Mouse (Mus musculus): ENCODE measurements around the gene Lmtk2.

The Lmtk2 gene

GRCm38 (mm10) chr5:144146898-144147297 is 46.7 kb downstream of the Lmtk2 start:
- Histone ChIP-seq H3K4me1 (replicated peaks; ENCODE audit: low read depth, low read length) (0 out of 2 replicates have a peak, but pooled peaks cover 8% of the 10 kb centered on the region), H3K36me3 (ENCODE audit: insufficient read depth, low read length) (peaks cover 91% of the 10 kb centered on the region), H3K27me3 (ENCODE audit: insufficient read depth, low read length) (no peaks in the 10 kb centered on the region), H3K4me3 (replicated peaks; ENCODE audit: low read length) (no peak overlapping the region), H3K9me3 (ENCODE audit: low read length) (no peaks in the 10 kb centered on the region)
- TF ChIP-seq NANOG (IDR thresholded peaks at IDR 0.05; ENCODE audit: borderline replicate concordance, low read length), result no peak
- TF ChIP-seq CTCF (conservative IDR thresholded peaks at IDR 0.05; ENCODE audit: low read length), result no peak
- no peak for TF ChIP-seq POU5F1 (IDR thresholded peaks at IDR 0.05; ENCODE audit: borderline replicate concordance, low read length)

DNA sequence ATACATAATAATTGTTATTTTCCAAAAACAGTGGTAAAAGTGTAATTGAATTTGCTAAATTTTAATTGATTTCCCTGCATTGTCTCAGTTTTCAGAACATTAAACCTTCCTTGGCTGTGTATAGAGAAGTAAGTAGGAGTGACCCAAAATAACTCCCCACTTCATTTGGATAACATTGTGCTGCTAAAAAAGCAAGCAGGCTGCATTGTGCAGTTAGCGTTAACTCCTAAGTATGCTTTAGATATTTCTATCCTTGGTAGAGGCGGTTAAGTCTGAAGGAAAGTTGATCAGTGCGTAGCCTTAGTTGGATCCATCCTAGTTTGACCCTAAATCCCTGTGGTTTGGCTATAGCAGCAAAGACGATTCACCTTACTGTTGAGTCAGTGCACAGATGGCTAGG is 49.3 kb downstream of the Lmtk2 start:
- no peak for TF ChIP-seq POU5F1 (IDR thresholded peaks at IDR 0.05; ENCODE audit: borderline replicate concordance, low read length)
- TF ChIP-seq CTCF (conservative IDR thresholded peaks at IDR 0.05; ENCODE audit: low read length), result no peak
- no peak for TF ChIP-seq NANOG (IDR thresholded peaks at IDR 0.05; ENCODE audit: borderline replicate concordance, low read length)
- H3K9me3 ChIP-seq (ENCODE audit: low read length), result no peaks in the 10 kb centered on the region
- H3K27me3 ChIP-seq (ENCODE audit: insufficient read depth, low read length), result no peaks in the 10 kb centered on the region
- H3K4me3 ChIP-seq (replicated peaks; ENCODE audit: low read length), result no peak overlapping the region
- peaks cover 89% of the 10 kb centered on the region for H3K36me3 ChIP-seq (ENCODE audit: insufficient read depth, low read length)
- 0 out of 2 replicates have a peak, but pooled peaks cover 8% of the 10 kb centered on the region for H3K4me1 ChIP-seq (replicated peaks; ENCODE audit: low read depth, low read length)

DNA sequence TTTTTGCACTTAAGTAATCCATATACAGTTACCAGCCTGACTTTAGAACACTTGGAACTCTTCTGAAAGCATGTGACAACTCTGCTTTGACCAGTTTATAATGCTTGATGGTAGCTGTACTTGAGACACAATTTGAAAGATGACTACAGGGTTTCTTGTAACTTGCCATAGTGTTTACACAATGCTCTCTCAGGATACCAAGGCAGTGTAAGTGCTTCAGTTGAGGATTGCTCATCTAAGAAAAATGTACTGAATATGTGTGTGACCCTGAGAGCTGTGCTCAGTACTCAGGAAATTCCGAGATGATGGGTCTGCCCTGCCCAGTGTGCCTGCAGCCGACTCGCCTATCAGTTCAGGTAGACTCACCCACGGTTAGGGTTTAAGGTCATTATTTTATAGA is 51.0 kb downstream of the Lmtk2 start:
- H3K4me3 ChIP-seq (replicated peaks; ENCODE audit: low read length), result no peak overlapping the region
- H3K27me3 ChIP-seq (ENCODE audit: insufficient read depth, low read length), result no peaks in the 10 kb centered on the region
- H3K4me1 ChIP-seq (replicated peaks; ENCODE audit: low read depth, low read length), result 0 out of 2 replicates have a peak, but pooled peaks cover 8% of the 10 kb centered on the region
- TF ChIP-seq NANOG (IDR thresholded peaks at IDR 0.05; ENCODE audit: borderline replicate concordance, low read length), result no peak
- TF ChIP-seq POU5F1 (IDR thresholded peaks at IDR 0.05; ENCODE audit: borderline replicate concordance, low read length), result no peak
- TF ChIP-seq CTCF (conservative IDR thresholded peaks at IDR 0.05; ENCODE audit: low read length), result no peak
- H3K9me3 ChIP-seq (ENCODE audit: low read length), result no peaks in the 10 kb centered on the region
- H3K36me3 ChIP-seq (ENCODE audit: insufficient read depth, low read length), result peaks cover 88% of the 10 kb centered on the region

- peaks cover 30% of the 10 kb centered on the region for H3K4me1 ChIP-seq (replicated peaks; ENCODE audit: low read depth, low read length)
- H3K9me3 ChIP-seq (ENCODE audit: low read length), result no peaks in the 10 kb centered on the region
- H3K4me3 ChIP-seq (replicated peaks; ENCODE audit: low read length), result no peak overlapping the region
- TF ChIP-seq CTCF (conservative IDR thresholded peaks at IDR 0.05; ENCODE audit: low read length) (peak; percentile 66), NANOG (IDR thresholded peaks at IDR 0.05; ENCODE audit: borderline replicate concordance, low read length) (no peak)
- no peaks in the 10 kb centered on the region for H3K27me3 ChIP-seq (ENCODE audit: insufficient read depth, low read length)
- H3K36me3 ChIP-seq (ENCODE audit: insufficient read depth, low read length), result peaks cover 88% of the 10 kb centered on the region
Measured at GRCm38 (mm10) chr5:144154528-144154927, 54.3 kb downstream of the Lmtk2 start.

GRCm38 (mm10) chr5:144158604-144159003 is 58.4 kb downstream of the Lmtk2 start:
- Histone ChIP-seq H3K9me3 (ENCODE audit: low read length) (no peaks in the 10 kb centered on the region), H3K4me1 (replicated peaks; ENCODE audit: low read depth, low read length) (peaks cover 47% of the 10 kb centered on the region), H3K36me3 (ENCODE audit: insufficient read depth, low read length) (peaks cover 82% of the 10 kb centered on the region), H3K4me3 (replicated peaks; ENCODE audit: low read length) (no peak overlapping the region), H3K27me3 (ENCODE audit: insufficient read depth, low read length) (no peaks in the 10 kb centered on the region)
- no peak for TF ChIP-seq NANOG (IDR thresholded peaks at IDR 0.05; ENCODE audit: borderline replicate concordance, low read length)
- no peak for TF ChIP-seq CTCF (conservative IDR thresholded peaks at IDR 0.05; ENCODE audit: low read length)
- no peak for TF ChIP-seq POU5F1 (IDR thresholded peaks at IDR 0.05; ENCODE audit: borderline replicate concordance, low read length)

DNA sequence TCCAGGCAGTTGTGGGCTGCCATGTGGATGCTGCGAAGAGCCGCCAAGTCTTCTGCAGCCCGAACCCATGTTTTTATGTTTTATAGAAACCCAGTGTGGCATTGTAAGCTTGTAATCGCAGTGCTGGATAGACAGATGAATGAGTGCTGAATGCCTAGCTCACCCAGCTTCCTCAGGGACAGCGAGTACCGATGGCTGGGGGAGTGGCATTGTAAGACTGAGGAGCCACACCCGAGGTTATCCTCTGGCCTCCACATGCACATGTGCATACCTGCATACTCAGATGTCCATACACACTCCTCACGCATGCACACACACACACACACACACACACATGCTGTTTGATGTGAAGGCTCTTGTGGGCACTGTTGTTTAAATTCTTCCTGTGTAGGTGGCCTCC is 58.9 kb downstream of the Lmtk2 start:
- peaks cover 83% of the 10 kb centered on the region for H3K36me3 ChIP-seq (ENCODE audit: insufficient read depth, low read length)
- no peak overlapping the region for H3K4me3 ChIP-seq (replicated peaks; ENCODE audit: low read length)
- no peak for TF ChIP-seq NANOG (IDR thresholded peaks at IDR 0.05; ENCODE audit: borderline replicate concordance, low read length)
- TF ChIP-seq CTCF (conservative IDR thresholded peaks at IDR 0.05; ENCODE audit: low read length), result no peak
- TF ChIP-seq POU5F1 (IDR thresholded peaks at IDR 0.05; ENCODE audit: borderline replicate concordance, low read length), result no peak
- peaks cover 52% of the 10 kb centered on the region for H3K4me1 ChIP-seq (replicated peaks; ENCODE audit: low read depth, low read length)
- H3K9me3 ChIP-seq (ENCODE audit: low read length), result no peaks in the 10 kb centered on the region
- H3K27me3 ChIP-seq (ENCODE audit: insufficient read depth, low read length), result no peaks in the 10 kb centered on the region

DNA sequence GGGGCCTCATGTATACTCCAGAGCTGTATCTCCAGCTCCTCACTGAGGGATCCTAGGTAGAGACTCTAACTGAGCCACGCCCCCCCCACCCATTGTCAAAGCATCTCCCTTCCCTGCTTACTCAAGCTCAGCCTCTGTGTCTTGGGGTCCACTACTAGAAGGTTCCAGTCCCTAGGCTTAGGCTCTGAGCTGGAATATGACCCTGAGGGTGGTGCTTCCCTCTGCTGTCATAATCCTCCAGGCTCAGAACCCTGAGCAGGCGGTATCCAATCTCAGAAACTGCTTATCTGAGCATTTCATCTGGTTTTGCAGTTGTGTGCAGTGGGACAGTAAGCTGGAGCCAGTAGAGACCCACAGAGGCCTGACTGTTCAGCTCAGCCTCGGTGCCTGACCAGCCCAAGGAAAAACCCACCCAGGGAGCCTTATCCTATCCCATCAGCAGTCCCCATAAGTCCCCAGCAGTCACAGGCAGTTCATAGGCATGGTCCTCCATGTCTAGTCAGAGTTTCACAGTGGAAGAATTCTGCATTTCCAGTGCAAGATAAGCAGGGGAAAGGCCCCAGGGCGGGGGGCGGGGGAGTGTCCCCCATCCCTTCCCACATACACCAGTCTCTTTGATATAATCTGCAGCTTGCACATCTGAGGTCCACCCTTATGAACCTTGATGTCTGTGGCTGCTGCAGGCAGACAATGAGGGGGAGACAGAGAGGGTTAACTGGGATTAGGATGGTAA is 62.0 kb downstream of the Lmtk2 start:
- H3K36me3 ChIP-seq (ENCODE audit: insufficient read depth, low read length), result peaks cover 92% of the 10 kb centered on the region
- H3K27me3 ChIP-seq (ENCODE audit: insufficient read depth, low read length), result no peaks in the 10 kb centered on the region
- no peak overlapping the region for H3K4me3 ChIP-seq (replicated peaks; ENCODE audit: low read length)
- TF ChIP-seq POU5F1 (IDR thresholded peaks at IDR 0.05; ENCODE audit: borderline replicate concordance, low read length), result no peak
- TF ChIP-seq CTCF (conservative IDR thresholded peaks at IDR 0.05; ENCODE audit: low read length), result no peak
- no peak for TF ChIP-seq NANOG (IDR thresholded peaks at IDR 0.05; ENCODE audit: borderline replicate concordance, low read length)
- H3K4me1 ChIP-seq (replicated peaks; ENCODE audit: low read depth, low read length), result peaks cover 46% of the 10 kb centered on the region
- H3K9me3 ChIP-seq (ENCODE audit: low read length), result no peaks in the 10 kb centered on the region

GRCm38 (mm10) chr5:144162813-144163517 is 62.7 kb downstream of the Lmtk2 start:
- TF ChIP-seq CTCF (conservative IDR thresholded peaks at IDR 0.05; ENCODE audit: low read length), result no peak
- no peak for TF ChIP-seq NANOG (IDR thresholded peaks at IDR 0.05; ENCODE audit: borderline replicate concordance, low read length)
- no peak for TF ChIP-seq POU5F1 (IDR thresholded peaks at IDR 0.05; ENCODE audit: borderline replicate concordance, low read length)
- Histone ChIP-seq H3K27me3 (ENCODE audit: insufficient read depth, low read length) (no peaks in the 10 kb centered on the region), H3K9me3 (ENCODE audit: low read length) (no peaks in the 10 kb centered on the region), H3K36me3 (ENCODE audit: insufficient read depth, low read length) (peaks cover 86% of the 10 kb centered on the region), H3K4me3 (replicated peaks; ENCODE audit: low read length) (no peak overlapping the region), H3K4me1 (replicated peaks; ENCODE audit: low read depth, low read length) (peaks cover 40% of the 10 kb centered on the region)
